32 mouse cellular contexts compared by ENCODE assay signal in the genomic region with DNA sequence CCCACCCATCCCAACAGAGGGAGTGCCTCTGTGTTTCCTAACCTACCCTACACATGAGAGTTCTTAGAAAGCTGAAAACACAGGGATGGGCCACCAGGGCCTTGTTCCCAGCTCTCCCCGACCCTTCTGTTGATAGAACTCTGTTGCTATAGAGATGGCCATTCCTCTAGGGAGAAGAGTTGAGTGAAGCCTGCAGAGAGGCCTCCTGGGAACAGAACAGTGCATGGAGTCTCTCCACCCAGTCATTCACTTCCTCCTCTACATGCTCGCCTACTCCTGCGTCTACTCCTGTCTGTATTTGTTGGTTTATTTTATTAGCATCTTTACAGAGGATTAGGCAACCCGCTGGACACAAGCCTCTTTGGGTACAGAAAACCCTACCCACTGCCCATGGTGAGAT. TPM values are rescaled to one million over a fixed set of nuclear protein-coding genes. Genes with fewer than 3 reads are reported as not detected.
"Had no signal": no experiment of that assay in that cellular context is flagged by ENCODE, and none has a peak within 500 bp of the region (broad histone marks: within the 10 kb centered on the region; RNA-seq: fewer than 3 reads in every experiment).

No protein-coding gene starts in this region.

- H3K4me3 ChIP-seq: gastrocnemius, adult 2 months; heart, embryonic 10.5 days; heart, embryonic 12.5 days; hindbrain, embryonic 10.5 days; hindbrain, embryonic 12.5 days; intestine, embryonic 15.5 days; layer of hippocampus, adult 2 months; left cerebral cortex, adult 2 months; limb, embryonic 10.5 days; limb, embryonic 12.5 days; liver, embryonic 13.5 days; liver, embryonic 15.5 days had no signal

- H3K4me1 ChIP-seq: heart, embryonic 10.5 days; heart, embryonic 12.5 days; hindbrain, embryonic 12.5 days; intestine, embryonic 15.5 days; limb, embryonic 10.5 days; limb, embryonic 12.5 days; liver, embryonic 13.5 days; liver, embryonic 15.5 days had no signal

- DNase-seq: gastrocnemius, adult 2 months; gastrocnemius, postnatal 10 days; gastrocnemius, postnatal 25 days; heart, adult 18-20 months; heart, postnatal 10 days; heart, postnatal 4 days; kidney, adult 18-20 months; kidney, adult 8-10 months; kidney, postnatal 10 days; kidney, postnatal 25 days; kidney, postnatal 4 days; liver; liver, embryonic 13.5 days had no signal

- H3K36me3 ChIP-seq: heart, embryonic 10.5 days; heart, embryonic 12.5 days; hindbrain, embryonic 10.5 days; hindbrain, embryonic 12.5 days; intestine, embryonic 15.5 days; limb, embryonic 10.5 days; limb, embryonic 12.5 days; liver, embryonic 13.5 days; liver, embryonic 15.5 days had no signal

- H3K27me3 ChIP-seq: hindbrain, embryonic 12.5 days; intestine, embryonic 15.5 days; liver, embryonic 13.5 days; liver, embryonic 15.5 days had no signal

- H3K9me3 ChIP-seq: heart, embryonic 10.5 days; hindbrain, embryonic 12.5 days; intestine, embryonic 15.5 days; limb, embryonic 10.5 days; liver, embryonic 13.5 days; liver, embryonic 15.5 days had no signal

- H3K9ac ChIP-seq: heart, embryonic 12.5 days; hindbrain, embryonic 12.5 days; hindbrain, embryonic 14.5 days; intestine, embryonic 15.5 days; limb, embryonic 12.5 days; liver, embryonic 13.5 days; liver, embryonic 15.5 days had no signal

- H3K27ac ChIP-seq: gastrocnemius, adult 2 months; heart, embryonic 10.5 days; hindbrain, embryonic 10.5 days; hindbrain, embryonic 12.5 days; hindbrain, embryonic 14.5 days; intestine, embryonic 15.5 days; layer of hippocampus, adult 2 months; left cerebral cortex, adult 2 months; limb, embryonic 10.5 days; limb, embryonic 12.5 days; liver, embryonic 13.5 days; liver, embryonic 15.5 days had no signal

- ATAC-seq: hindbrain, embryonic 16.5 days; inflammation-experienced regulatory T-cells, adult 6 months; intestine, embryonic 15.5 days; intestine, postnatal 0 days had no signal

- H3K4me2 ChIP-seq: heart, embryonic 12.5 days; hindbrain, embryonic 12.5 days; hindbrain, embryonic 14.5 days; intestine, embryonic 15.5 days; limb, embryonic 12.5 days; liver, embryonic 11.5 days; liver, embryonic 13.5 days; liver, embryonic 15.5 days had no signal

RNA-seq across cellular contexts. Expression of a gene that starts 22.9 kb away (rescaled TPM):
- polyA plus RNA-seq: heart, embryonic 14.5 days; heart, embryonic 16.5 days; inflammation-experienced regulatory T-cells, adult 6 months; intestine, embryonic 15.5 days; intestine, postnatal 0 days; kidney, embryonic 14.5 days; kidney, embryonic 16.5 days; liver, embryonic 11.5 days; liver, embryonic 13.5 days; liver, embryonic 15.5 days had no signal
